Mouse (Mus musculus): ENCODE results near the gene Arhgap27.
"Not testable (repeated sequence)": the region's sequence is repeated elsewhere in the genome, so short reads cannot be mapped to it uniquely, and the experiment has no call there.

The Arhgap27 gene

GRCm38 (mm10) chr11:103292152-103292889, 71.2 kb downstream of the Arhgap27 start:
- DNase-seq, result peak; percentile 62 to 68

GRCm38 (mm10) chr11:103290841-103291240, 72.7 kb downstream of the Arhgap27 start:
- not testable (repeated sequence) for DNase-seq

GRCm38 (mm10) chr11:103288291-103288963, 75.1 kb downstream of the Arhgap27 start:
- DNase-seq, result no peak

GRCm38 (mm10) chr11:103286910-103287309, 76.6 kb downstream of the Arhgap27 start:
- DNase-seq, result no peak

- DNase-seq, result peak; percentile 59 to 72
These were observed 77.5 kb downstream of the Arhgap27 start for GRCm38 (mm10) chr11:103285951-103286350.

- no peak for DNase-seq
These were observed 78.2 kb downstream of the Arhgap27 start for GRCm38 (mm10) chr11:103285276-103285675.

- peak in 1 of 2 experiments; percentile 47 for DNase-seq
These were observed 81.7 kb downstream of the Arhgap27 start for GRCm38 (mm10) chr11:103281784-103282183.
